Mouse (Mus musculus) erythroblast, adult 5-6 weeks (primary cell): ENCODE data around the gene Pard3. TPM values are rescaled to one million over a fixed set of nuclear protein-coding genes. Genes with fewer than 3 reads are reported as not detected.

Source experiments
- ATAC-seq: replicated peaks from 2 replicates; pipeline ENCODE4 v1.8.0; 2016; ENCODE audit warnings: moderate number of reproducible peaks, mild to moderate bottlenecking, moderate TSS enrichment, inconsistent platforms; ENCODE audit not compliant: poor library complexity, low FRiP score, severe bottlenecking
- total RNA-seq, 2 experiments: library from RNA; stranded (forward) in 1 of 2; stranded (reverse) in 1 of 2; fragments of 150-400 nt in 1 of 2; fragments of 200-764, 138-1000 nt in 1 of 2; gene quantifications; 2 replicates each; pipeline versions ENCODE4 v1.2.3 to v1.2.4; 2015 to 2017; ENCODE audit warnings: low replicate concordance in 2 of 2

The Pard3 gene
- total RNA-seq, 2 experiments from 2014 or later, result 2.7 to 5.8 TPM

- no peak for ATAC-seq
Measured at GRCm38 (mm10) chr8:127264691-127265470, 201.2 kb downstream of the Pard3 start.

GRCm38 (mm10) chr8:127266777-127267176 is 203.1 kb downstream of the Pard3 start:
- no peak for ATAC-seq

GRCm38 (mm10) chr8:127268239-127269024 is 204.7 kb downstream of the Pard3 start:
- ATAC-seq, result no peak

GRCm38 (mm10) chr8:127269082-127269747 is 205.5 kb downstream of the Pard3 start:
- no peak for ATAC-seq

GRCm38 (mm10) chr8:127271186-127271585 is 207.5 kb downstream of the Pard3 start:
- ATAC-seq, result no peak

GRCm38 (mm10) chr8:127280299-127280974 is 216.7 kb downstream of the Pard3 start:
- ATAC-seq, result no peak

GRCm38 (mm10) chr8:127281035-127281434 is 217.3 kb downstream of the Pard3 start:
- no peak for ATAC-seq

- ATAC-seq, result no peak
Measured at GRCm38 (mm10) chr8:127284462-127285216, 220.9 kb downstream of the Pard3 start.

GRCm38 (mm10) chr8:127287816-127288215 is 224.1 kb downstream of the Pard3 start:
- no peak for ATAC-seq

- no peak for ATAC-seq
Measured at GRCm38 (mm10) chr8:127292307-127292706, 228.6 kb downstream of the Pard3 start.

GRCm38 (mm10) chr8:127293025-127293729 is 229.5 kb downstream of the Pard3 start:
- no peak for ATAC-seq

- ATAC-seq, result no peak
Measured at GRCm38 (mm10) chr8:127294061-127294460, 230.4 kb downstream of the Pard3 start.

GRCm38 (mm10) chr8:127295848-127296247 is 232.2 kb downstream of the Pard3 start:
- ATAC-seq, result no peak

- no peak for ATAC-seq
Measured at GRCm38 (mm10) chr8:127300493-127300892, 236.8 kb downstream of the Pard3 start.

- no peak for ATAC-seq
Measured at GRCm38 (mm10) chr8:127302847-127303445, 239.3 kb downstream of the Pard3 start.

- ATAC-seq, result no peak
Measured at GRCm38 (mm10) chr8:127307026-127307425, 243.3 kb downstream of the Pard3 start.

- no peak for ATAC-seq
Measured at GRCm38 (mm10) chr8:127309363-127309762, 245.7 kb downstream of the Pard3 start.

GRCm38 (mm10) chr8:127315811-127316210 is 252.1 kb downstream of the Pard3 start:
- ATAC-seq, result no peak
